ENCODE assay signal across 22 mouse cellular contexts in the genomic region with DNA sequence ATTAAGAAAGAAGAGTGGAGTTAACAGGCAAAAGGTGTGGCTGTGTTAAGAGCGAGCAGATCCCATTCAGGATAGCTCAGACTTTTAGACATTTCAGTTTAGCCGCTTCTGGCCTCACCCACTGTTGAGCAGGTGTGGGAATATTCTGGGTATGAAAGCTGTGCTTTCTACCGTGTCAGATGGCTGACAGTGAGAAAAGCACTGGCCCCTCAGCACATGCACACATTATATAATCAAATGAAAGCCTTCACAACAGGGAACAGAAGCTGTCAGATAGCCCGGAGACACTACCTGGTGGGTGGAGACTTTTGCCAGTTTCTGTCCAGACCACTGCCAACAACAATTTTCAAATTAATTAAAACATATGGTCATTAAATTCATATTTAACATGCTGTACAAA.
DNase-seq lines count a peak whose midpoint lies in the region; ATAC-seq lines count a peak whose summit lies in the region.
"Had no signal": no experiment of that assay in that cellular context is flagged by ENCODE, and none has a peak within 500 bp of the region (broad histone marks: within the 10 kb centered on the region; RNA-seq: fewer than 3 reads in every experiment).

No protein-coding gene starts in this region.

- H3K27me3 ChIP-seq in forebrain, embryonic 15.5 days = no peaks in the 10 kb centered on the region
- H3K27me3 ChIP-seq in forebrain, embryonic 12.5 days = no peaks in the 10 kb centered on the region
- H3K27me3 ChIP-seq: limb, embryonic 13.5 days; Patski had no signal

- peak; percentile 24 to 62 for DNase-seq in left cerebral cortex, postnatal 25 days (ENCODE audit: low spot score in 2 of 2)
- no peak for DNase-seq in left cerebral cortex, adult 11 months (ENCODE audit: low spot score)
- DNase-seq in cerebellum, adult 9-10 months = peak; percentile 80
- DNase-seq in telencephalon, adult 2 months (ENCODE audit: low read depth, low spot score) = peak; percentile 24
- no peak for DNase-seq in liver
- DNase-seq: adrenal gland, postnatal 36 days; gastrocnemius, postnatal 10 days; heart, postnatal 36 days; kidney, postnatal 10 days; liver, postnatal 0 days; lung, postnatal 4 days; retina, postnatal 1 day; thymus, postnatal 14 days had no signal

- ATAC-seq in forebrain, embryonic 15.5 days (replicated peaks) = peak; percentile 74
- ATAC-seq in forebrain, embryonic 12.5 days (ENCODE audit: low FRiP score) = no peak
- ATAC-seq: intestine, embryonic 16.5 days; liver, postnatal 0 days; Patski had no signal

- intact Hi-C loops in left cerebral cortex, postnatal 25 days (cut with DNase I) = no loop called here

- no peaks in the 10 kb centered on the region for H3K36me3 ChIP-seq in forebrain, embryonic 15.5 days
- H3K36me3 ChIP-seq in forebrain, embryonic 12.5 days (replicated peaks) = no peaks in the 10 kb centered on the region
- H3K36me3 ChIP-seq: embryonic facial prominence, embryonic 10.5 days had no signal

- H3K4me2 ChIP-seq in forebrain, embryonic 15.5 days (replicated peaks) = no peak overlapping the region
- H3K4me2 ChIP-seq in forebrain, embryonic 12.5 days = no peak overlapping the region
- H3K4me2 ChIP-seq: heart, embryonic 11.5 days; limb, embryonic 13.5 days; midbrain, embryonic 11.5 days had no signal

- H3K9me3 ChIP-seq in forebrain, embryonic 15.5 days = no peaks in the 10 kb centered on the region
- no peaks in the 10 kb centered on the region for H3K9me3 ChIP-seq in forebrain, embryonic 12.5 days
- H3K9me3 ChIP-seq: embryonic facial prominence, embryonic 10.5 days; limb, embryonic 13.5 days had no signal

- 49% methylated on average over 4 of the region's 4 CpGs for WGBS in forebrain, embryonic 15.5 days
- WGBS in forebrain, embryonic 12.5 days = 70% methylated on average over 4 of the region's 4 CpGs

- no peak overlapping the region for H3K27ac ChIP-seq in forebrain, embryonic 15.5 days (replicated peaks)
- H3K27ac ChIP-seq in forebrain, embryonic 12.5 days = no peak overlapping the region
- H3K27ac ChIP-seq: embryonic facial prominence, embryonic 10.5 days; limb, embryonic 13.5 days had no signal

- no peak overlapping the region for H3K4me3 ChIP-seq in forebrain, embryonic 15.5 days
- no peak overlapping the region for H3K4me3 ChIP-seq in forebrain, embryonic 12.5 days (replicated peaks)
- H3K4me3 ChIP-seq: embryonic facial prominence, embryonic 10.5 days; limb, embryonic 13.5 days; myocyte had no signal

- H3K9ac ChIP-seq in forebrain, embryonic 15.5 days (replicated peaks) = no peak overlapping the region
- H3K9ac ChIP-seq in forebrain, embryonic 12.5 days = no peak overlapping the region
- H3K9ac ChIP-seq: limb, embryonic 13.5 days; liver, postnatal 0 days had no signal

- no peaks in the 10 kb centered on the region for H3K4me1 ChIP-seq in forebrain, embryonic 15.5 days
- H3K4me1 ChIP-seq in forebrain, embryonic 12.5 days = 0 out of 2 replicates have a peak, but pooled peaks cover 4% of the 10 kb centered on the region
- H3K4me1 ChIP-seq: embryonic facial prominence, embryonic 10.5 days; limb, embryonic 13.5 days had no signal

Comparison
In these comparisons a context has a peak if more than half of its experiments do, and no peak if none do; other contexts are left out.
1. DNase-seq: peak in left cerebral cortex, postnatal 25 days (2 of 2), cerebellum, adult 9-10 months (single experiment) and telencephalon, adult 2 months (single experiment); none in left cerebral cortex, adult 11 months (single experiment) and liver (single experiment).